Mouse (Mus musculus) hindbrain, embryonic 13.5 days (tissue): Measurements from ENCODE around the gene Ankrd39. TPM values are rescaled to one million over a fixed set of nuclear protein-coding genes. Genes with fewer than 3 reads are reported as not detected.
A peak's percentile ranks its signal among the peaks of the same experiment; 100 is the strongest.

Experiments used
- ATAC-seq: fragments of 200-750 bp; cut with Nextera tagmentation; 2 replicates; pipeline ENCODE4 v1.8.0; 2017; ENCODE audit warnings: moderate TSS enrichment; ENCODE audit not compliant: low FRiP score
- H3K27ac ChIP-seq: fragments of 300-500 bp; sonication (generic); 2 replicates; pipeline ENCODE4 v1.5.1; 2015; ENCODE audit warnings: inconsistent platforms, mild to moderate bottlenecking, moderate library complexity
- H3K27me3 ChIP-seq: fragments of 300-500 bp; sonication (generic); 2 replicates; pipeline ENCODE4 v1.6.1; 2015; ENCODE audit warnings: mild to moderate bottlenecking, inconsistent platforms
- H3K36me3 ChIP-seq: fragments of 300-500 bp; sonication (generic); 2 replicates; pipeline ENCODE4 v1.6.1; 2015; ENCODE audit warnings: mild to moderate bottlenecking, inconsistent platforms
- H3K4me1 ChIP-seq: fragments of 300-500 bp; sonication (generic); replicated peaks from 2 replicates; pipeline ENCODE4 v1.6.1; 2015; ENCODE audit warnings: inconsistent platforms
- H3K4me2 ChIP-seq: fragments of 300-500 bp; sonication (generic); 2 replicates; pipeline ENCODE4 v1.6.1; 2015; ENCODE audit warnings: inconsistent platforms, mild to moderate bottlenecking, moderate library complexity
- H3K4me3 ChIP-seq: fragments of 300-500 bp; sonication (generic); 2 replicates; pipeline ENCODE4 v1.5.1; 2015; ENCODE audit warnings: mild to moderate bottlenecking, inconsistent platforms
- H3K9ac ChIP-seq: fragments of 300-500 bp; sonication (generic); 2 replicates; pipeline ENCODE4 v1.6.1; 2015; ENCODE audit warnings: mild to moderate bottlenecking, inconsistent platforms
- H3K9me3 ChIP-seq: fragments of 300-500 bp; sonication (generic); 2 replicates; pipeline ENCODE4 v1.6.1; 2016; ENCODE audit warnings: inconsistent platforms
- WGBS: fragments of 180-500 bp; shearing (Covaris S2); methylation state at CpG from one replicate; pipeline ENCODE4 v1.1.7; 2015; 5-methylcytosine and 5-hydroxymethylcytosine counted together
- polyA plus RNA-seq: library from polyadenylated mRNA; unstranded; fragments of >200 nt; fragmentation: Nextera tagmentation; extraction: Ambion mirVana; gene quantifications from 2 replicates; pipeline ENCODE4 v1.2.1, GENCODE M21; 2015

Gene Ankrd39
- polyA plus RNA-seq, 1 experiment from 2014 or later: 22.4 TPM

GRCm38 (mm10) chr1:36519626-36520025 lies 27.6 kb downstream of the Ankrd39 start:
- Histone ChIP-seq H3K27ac (no peak overlapping the region), H3K36me3 (peaks cover 76% of the 10 kb centered on the region), H3K27me3 (no peaks in the 10 kb centered on the region), H3K4me2 (no peak overlapping the region), H3K9me3 (no peaks in the 10 kb centered on the region), H3K4me3 (no peak overlapping the region), H3K9ac (no peak overlapping the region), H3K4me1 (peaks cover 62% of the 10 kb centered on the region)
- WGBS: 84% methylated on average over 11 of the region's 11 CpGs
- ATAC-seq: no peak

DNA sequence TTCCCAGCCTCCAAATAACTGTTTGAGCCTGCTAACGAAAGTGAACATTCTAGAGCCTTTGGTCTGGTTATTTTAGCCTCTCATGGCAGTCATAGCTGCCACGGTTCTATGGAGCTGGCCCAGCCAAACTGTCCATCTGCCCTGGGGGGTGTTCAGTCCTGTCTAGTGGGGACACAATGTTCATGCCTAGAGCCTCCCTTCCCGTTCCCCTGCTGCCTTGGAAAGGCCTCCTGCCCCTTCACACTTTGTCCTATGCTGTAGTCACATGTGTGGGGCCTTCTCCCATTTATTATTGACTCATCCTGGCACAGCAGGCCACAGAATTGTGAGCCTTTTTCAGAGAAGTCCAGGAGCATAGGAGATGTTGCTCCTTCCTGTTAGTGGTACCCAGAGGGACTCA lies 29.0 kb downstream of the Ankrd39 start:
- Histone ChIP-seq H3K27ac (no peak overlapping the region), H3K9ac (0 out of 2 replicates have a peak overlapping the region, but pooled peaks have one; percentile 46), H3K9me3 (no peaks in the 10 kb centered on the region), H3K4me3 (no peak overlapping the region), H3K4me1 (peaks cover 67% of the 10 kb centered on the region), H3K4me2 (no peak overlapping the region), H3K27me3 (no peaks in the 10 kb centered on the region), H3K36me3 (peaks cover 62% of the 10 kb centered on the region)
- 85% methylated on average over 3 of the region's 3 CpGs for WGBS
- no peak for ATAC-seq

DNA sequence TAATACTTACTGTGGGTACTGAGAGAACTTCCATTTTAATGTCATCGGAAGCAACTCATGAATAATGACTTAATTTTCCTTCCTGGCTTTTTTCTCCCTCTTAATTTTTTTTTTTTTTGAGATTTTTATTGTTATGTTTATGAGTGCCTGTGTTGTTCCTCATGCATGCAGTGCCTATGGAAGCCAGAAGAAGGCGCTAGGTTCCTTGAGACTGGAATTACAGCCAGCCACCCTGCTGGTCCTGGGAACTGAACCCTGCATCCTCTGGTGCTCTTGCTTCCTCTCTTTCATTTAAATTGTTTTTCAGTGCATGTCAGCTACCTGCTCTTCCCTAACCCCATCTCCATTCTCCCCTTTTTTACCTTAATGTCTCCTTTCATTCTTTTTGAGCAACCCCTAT lies 33.5 kb downstream of the Ankrd39 start:
- Histone ChIP-seq H3K27ac (no peak overlapping the region), H3K9ac (peak overlapping the region; percentile 94; the same call in 1 of the 2 replicates), H3K4me1 (peaks cover 58% of the 10 kb centered on the region), H3K27me3 (no peaks in the 10 kb centered on the region), H3K4me2 (peak overlapping the region; percentile 94), H3K9me3 (no peaks in the 10 kb centered on the region), H3K36me3 (peaks cover 18% of the 10 kb centered on the region), H3K4me3 (peak overlapping the region; percentile 95)
- no peak for ATAC-seq
- 37% methylated on average over 2 of the region's 2 CpGs for whole genome bisulfite sequencing

DNA sequence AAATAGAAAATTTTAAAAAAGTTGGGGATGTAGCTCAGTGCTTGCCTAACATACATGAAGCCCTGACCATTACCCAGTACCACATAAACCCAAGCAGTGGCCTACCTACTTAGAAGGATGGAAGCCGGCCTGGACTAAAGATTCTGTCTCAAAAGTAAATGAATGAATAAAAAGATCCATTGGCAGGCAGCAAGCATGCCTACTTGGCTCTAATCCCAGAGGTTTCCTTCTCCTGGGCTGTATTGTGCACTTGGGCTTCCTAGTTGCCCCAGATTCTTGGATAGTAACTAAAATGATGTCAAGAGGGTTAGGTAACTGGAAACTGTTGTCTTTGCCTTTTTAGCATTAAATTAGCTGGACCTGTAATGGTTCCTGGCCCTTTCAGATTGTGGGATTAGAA lies 33.9 kb downstream of the Ankrd39 start:
- Histone ChIP-seq H3K9me3 (no peaks in the 10 kb centered on the region), H3K9ac (peak overlapping the region; percentile 94), H3K4me3 (peak overlapping the region; percentile 95), H3K4me2 (peak overlapping the region; percentile 94), H3K36me3 (peaks cover 14% of the 10 kb centered on the region), H3K27ac (peak overlapping the region; percentile 98; the same call in 1 of the 2 replicates), H3K27me3 (no peaks in the 10 kb centered on the region), H3K4me1 (peaks cover 53% of the 10 kb centered on the region)
- ATAC-seq: no peak
- WGBS: 0% methylated on average over 1 of the region's 1 CpGs

DNA sequence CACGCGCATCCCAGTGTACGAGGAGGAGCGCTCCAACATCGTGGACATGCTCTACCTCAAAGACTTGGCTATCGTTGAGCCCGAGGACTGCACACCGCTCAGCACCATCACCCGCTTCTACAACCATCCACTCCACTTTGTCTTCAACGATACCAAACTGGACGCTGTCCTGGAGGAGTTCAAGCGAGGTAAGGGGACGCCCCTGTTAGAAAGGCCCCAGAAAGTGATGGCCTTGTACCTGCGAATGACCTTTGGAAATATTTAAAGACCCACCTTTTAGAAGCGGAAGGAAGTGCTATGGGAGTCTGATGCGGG lies 34.3 kb downstream of the Ankrd39 start:
- H3K27me3 ChIP-seq: no peaks in the 10 kb centered on the region
- 1% methylated on average over 16 of the region's 16 CpGs for WGBS
- peaks cover 50% of the 10 kb centered on the region for H3K4me1 ChIP-seq
- peak overlapping the region; percentile 94 for H3K4me2 ChIP-seq
- ATAC-seq: no peak
- peak overlapping the region; percentile 94 for H3K9ac ChIP-seq
- peaks cover 12% of the 10 kb centered on the region for H3K36me3 ChIP-seq
- no peaks in the 10 kb centered on the region for H3K9me3 ChIP-seq
- H3K4me3 ChIP-seq: peak overlapping the region; percentile 95
- peak overlapping the region; percentile 98 for H3K27ac ChIP-seq

DNA sequence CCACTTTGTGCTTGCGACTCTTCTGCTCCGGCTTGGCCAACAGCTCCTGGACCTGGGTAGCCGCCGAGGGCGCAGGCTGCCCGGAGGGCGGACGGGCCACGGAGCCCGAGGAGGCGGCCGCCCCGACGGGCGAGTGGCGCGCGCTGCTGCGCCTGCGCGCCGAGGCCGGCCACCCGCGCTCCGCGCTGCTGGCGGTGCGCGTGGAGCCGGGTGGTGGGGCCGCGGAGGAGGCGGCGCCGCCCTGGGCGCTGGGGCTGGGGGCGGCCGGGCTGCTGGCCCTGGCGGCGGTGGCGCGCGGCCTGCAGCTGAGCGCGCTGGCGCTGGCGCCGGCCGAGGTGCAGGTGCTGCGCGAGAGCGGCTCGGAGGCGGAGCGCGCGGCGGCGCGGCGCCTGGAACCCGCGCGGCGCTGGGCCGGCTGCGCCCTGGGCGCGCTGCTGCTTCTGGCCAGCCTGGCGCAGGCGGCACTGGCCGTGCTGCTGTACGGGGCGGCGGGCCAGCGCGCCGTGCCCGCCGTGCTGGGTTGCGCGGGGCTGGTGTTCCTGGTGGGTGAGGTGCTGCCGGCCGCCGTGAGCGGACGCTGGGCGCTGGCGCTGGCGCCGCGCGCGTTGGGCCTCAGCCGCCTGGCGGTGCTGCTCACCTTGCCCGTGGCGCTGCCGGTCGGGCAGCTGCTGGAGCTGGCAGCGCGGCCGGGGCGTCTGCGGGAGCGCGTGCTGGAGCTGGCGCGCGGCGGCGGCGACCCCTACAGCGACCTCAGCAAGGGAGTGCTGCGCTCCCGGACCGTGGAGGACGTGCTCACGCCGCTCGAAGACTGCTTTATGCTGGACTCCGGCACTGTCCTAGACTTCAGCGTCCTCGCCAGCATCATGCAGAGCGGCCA lies 34.9 kb downstream of the Ankrd39 start:
- WGBS: under 1% methylated on average over 83 of the region's 126 CpGs

DNA sequence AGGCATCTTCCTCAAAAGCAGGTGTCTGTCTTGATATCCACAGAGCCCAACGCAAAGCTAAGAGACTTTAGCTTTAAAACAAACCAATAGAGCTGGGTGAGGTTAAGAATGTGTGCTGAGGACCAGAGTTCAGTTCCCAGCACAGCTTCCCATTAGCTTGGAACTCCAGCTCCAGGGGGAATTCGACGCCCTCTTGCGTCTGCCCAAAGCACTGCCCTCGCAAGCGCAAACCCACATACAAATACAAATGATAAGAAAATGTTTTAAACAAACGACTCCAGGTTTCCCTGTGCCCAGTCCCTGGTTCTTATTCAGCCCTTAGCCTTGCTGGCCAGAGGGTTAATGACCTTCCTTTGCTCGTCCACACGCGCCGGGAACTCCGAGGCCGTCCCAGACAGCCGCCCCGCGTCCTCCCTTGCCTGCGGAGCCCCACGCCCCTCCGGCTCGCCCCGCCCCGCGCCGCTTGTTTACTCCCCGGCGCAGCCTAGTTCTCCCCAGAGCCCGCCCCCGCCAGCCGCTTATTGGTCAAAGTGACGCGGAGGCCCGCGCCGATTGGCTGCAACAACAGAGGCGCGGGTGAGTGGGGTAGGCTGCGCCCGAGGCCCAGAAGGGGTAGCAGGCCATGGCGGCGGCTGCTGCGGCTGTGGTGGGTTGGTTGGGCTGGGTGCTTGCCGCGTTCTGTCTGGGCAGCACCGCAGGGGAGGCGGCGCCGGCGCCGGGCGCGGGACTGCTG lies 35.8 kb downstream of the Ankrd39 start, which contains the start of gene Cnnm3:
Cnnm3 (plus strand) TSS at position 579 of the 733 bp plus-strand sequence.
- Histone ChIP-seq H3K27ac (peak within 1 kb of the TSS; percentile 98), H3K36me3 (peaks cover 11% of the 10 kb centered on the region), H3K4me3 (peak within 1 kb of the TSS; percentile 95), H3K4me2 (peak within 1 kb of the TSS; percentile 94), H3K27me3 (no peaks in the 10 kb centered on the region), H3K9ac (peak within 1 kb of the TSS; percentile 94), H3K9me3 (no peaks in the 10 kb centered on the region), H3K4me1 (peaks cover 37% of the 10 kb centered on the region)
- 1% methylated on average over 49 of the region's 51 CpGs for WGBS
- peak; percentile 99 for ATAC-seq

More for the DNA sequence above, 34.9 kb downstream of the Ankrd39 start:
- Histone ChIP-seq H3K4me1 (peaks cover 44% of the 10 kb centered on the region), H3K9ac (peak overlapping the region; percentile 94), H3K27ac (peak overlapping the region; percentile 98), H3K4me3 (peak overlapping the region; percentile 95), H3K27me3 (no peaks in the 10 kb centered on the region), H3K4me2 (peak overlapping the region; percentile 94), H3K9me3 (no peaks in the 10 kb centered on the region), H3K36me3 (peaks cover 13% of the 10 kb centered on the region)
- ATAC-seq: peak; percentile 80

DNA sequence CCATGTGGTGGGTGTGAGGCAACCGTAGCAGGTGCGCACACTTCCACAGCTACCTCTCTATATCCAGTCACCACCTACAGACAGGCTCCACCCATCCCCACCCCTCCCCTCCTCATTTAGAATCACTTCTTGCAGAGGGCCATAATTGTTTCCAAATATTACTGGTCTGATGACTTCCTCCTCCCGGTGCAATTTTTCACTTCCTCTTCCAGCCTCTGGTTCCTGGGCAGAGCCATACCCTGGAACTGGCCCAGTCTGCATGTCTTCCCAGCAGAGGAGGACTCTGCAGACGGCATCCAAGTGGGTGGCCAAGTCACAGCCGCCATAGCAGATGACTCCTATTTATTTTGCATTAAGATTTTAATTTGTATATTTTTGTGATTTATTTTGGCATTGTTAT lies 39.0 kb downstream of the Ankrd39 start:
- WGBS: 88% methylated on average over 5 of the region's 5 CpGs
- ATAC-seq: no peak
- Histone ChIP-seq H3K9me3 (no peaks in the 10 kb centered on the region), H3K27me3 (no peaks in the 10 kb centered on the region), H3K9ac (no peak overlapping the region), H3K27ac (no peak overlapping the region), H3K36me3 (peaks cover 17% of the 10 kb centered on the region), H3K4me1 (peaks cover 5% of the 10 kb centered on the region), H3K4me3 (no peak overlapping the region), H3K4me2 (no peak overlapping the region)

- WGBS: 5% methylated on average over 3 of the region's 3 CpGs
- no peaks in the 10 kb centered on the region for H3K9me3 ChIP-seq
- no peak overlapping the region for H3K9ac ChIP-seq
- H3K27me3 ChIP-seq: no peaks in the 10 kb centered on the region
- H3K4me3 ChIP-seq: no peak overlapping the region
- no peak overlapping the region for H3K4me2 ChIP-seq
- H3K4me1 ChIP-seq: no peaks in the 10 kb centered on the region
- no peak overlapping the region for H3K27ac ChIP-seq
- no peak for ATAC-seq
- H3K36me3 ChIP-seq: peaks cover 27% of the 10 kb centered on the region
Observed at GRCm38 (mm10) chr1:36501261-36501660, 46.0 kb downstream of the Ankrd39 start.

DNA sequence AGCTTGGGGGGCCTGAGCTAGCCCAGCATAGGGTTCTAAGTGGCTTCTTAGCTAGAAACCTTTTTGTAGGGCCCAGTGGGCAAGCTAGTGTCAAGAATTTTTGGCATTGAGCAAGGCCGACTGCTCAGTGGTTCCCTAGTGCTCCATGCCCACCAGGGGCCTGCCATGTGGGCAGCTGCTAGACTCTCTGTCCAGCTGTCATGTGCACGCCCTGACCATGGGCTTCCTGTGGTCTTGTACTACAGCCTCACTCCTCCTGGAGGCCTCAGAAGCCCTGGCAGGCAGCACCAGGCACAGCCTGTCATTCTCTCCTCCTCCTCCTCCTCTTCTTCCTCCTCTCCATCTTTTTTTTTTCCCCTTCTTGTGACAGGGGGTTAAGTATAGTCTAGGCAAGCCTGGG lies 49.9 kb downstream of the Ankrd39 start:
- H3K27me3 ChIP-seq: no peaks in the 10 kb centered on the region
- 73% methylated on average over 2 of the region's 2 CpGs for WGBS
- no peak overlapping the region for H3K27ac ChIP-seq
- no peak overlapping the region for H3K4me3 ChIP-seq
- H3K36me3 ChIP-seq: peaks cover 22% of the 10 kb centered on the region
- no peak overlapping the region for H3K4me2 ChIP-seq
- peak overlapping the region; percentile 39; the same call in 1 of the 2 replicates for H3K9ac ChIP-seq
- H3K4me1 ChIP-seq: peaks cover 2% of the 10 kb centered on the region; the same call in 1 of the 2 replicates
- H3K9me3 ChIP-seq: no peaks in the 10 kb centered on the region
- ATAC-seq: no peak

DNA sequence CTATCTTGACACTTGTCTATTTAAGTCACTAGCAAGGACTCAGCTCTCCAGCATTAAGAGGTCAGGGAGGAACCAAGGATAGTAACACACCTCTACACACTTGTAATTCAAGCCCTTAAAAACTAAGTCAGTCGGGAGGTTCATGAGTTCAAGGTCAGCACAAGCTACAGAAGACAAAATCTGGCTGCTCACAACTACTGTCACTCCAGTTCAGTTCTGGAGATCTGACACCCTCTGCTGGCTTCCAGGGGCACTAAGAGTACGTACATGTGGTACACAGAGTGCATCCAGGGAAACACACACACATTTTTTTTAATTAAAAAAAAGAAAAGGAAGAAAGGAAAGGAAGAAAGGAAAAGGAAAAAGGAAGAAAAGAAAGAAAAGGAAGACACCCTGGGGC lies 50.5 kb downstream of the Ankrd39 start:
- no peak overlapping the region for H3K9ac ChIP-seq
- H3K27ac ChIP-seq: no peak overlapping the region
- H3K9me3 ChIP-seq: no peaks in the 10 kb centered on the region
- H3K4me2 ChIP-seq: no peak overlapping the region
- peaks cover 3% of the 10 kb centered on the region; the same call in 1 of the 2 replicates for H3K4me1 ChIP-seq
- no peak overlapping the region for H3K4me3 ChIP-seq
- WGBS: 70% methylated on average over 2 of the region's 2 CpGs
- no peak for ATAC-seq
- no peaks in the 10 kb centered on the region for H3K27me3 ChIP-seq
- H3K36me3 ChIP-seq: peaks cover 22% of the 10 kb centered on the region

GRCm38 (mm10) chr1:36493299-36493698 lies 53.9 kb downstream of the Ankrd39 start:
- Histone ChIP-seq H3K9me3 (no peaks in the 10 kb centered on the region), H3K27me3 (no peaks in the 10 kb centered on the region), H3K4me2 (no peak overlapping the region), H3K36me3 (peaks cover under 1% of the 10 kb centered on the region; the same call in 1 of the 2 replicates), H3K27ac (no peak overlapping the region), H3K4me1 (peaks cover 6% of the 10 kb centered on the region; the same call in 1 of the 2 replicates), H3K9ac (no peak overlapping the region), H3K4me3 (no peak overlapping the region)
- ATAC-seq: no peak
- WGBS: 69% methylated on average over 6 of the region's 6 CpGs
